Mouse (Mus musculus): ENCODE data around the gene Itih3. TPM values are rescaled to one million over a fixed set of nuclear protein-coding genes. Genes with fewer than 3 reads are reported as not detected.

The Itih3 gene
- 2.7 TPM for polyA plus RNA-seq (2015; fragmentation: Illumina TruSeq; extraction: RNeasy Lipid Tissue Mini Kit (QIAGEN cat#74804); ENCODE audit: insufficient read depth, low replicate concordance)

DNA sequence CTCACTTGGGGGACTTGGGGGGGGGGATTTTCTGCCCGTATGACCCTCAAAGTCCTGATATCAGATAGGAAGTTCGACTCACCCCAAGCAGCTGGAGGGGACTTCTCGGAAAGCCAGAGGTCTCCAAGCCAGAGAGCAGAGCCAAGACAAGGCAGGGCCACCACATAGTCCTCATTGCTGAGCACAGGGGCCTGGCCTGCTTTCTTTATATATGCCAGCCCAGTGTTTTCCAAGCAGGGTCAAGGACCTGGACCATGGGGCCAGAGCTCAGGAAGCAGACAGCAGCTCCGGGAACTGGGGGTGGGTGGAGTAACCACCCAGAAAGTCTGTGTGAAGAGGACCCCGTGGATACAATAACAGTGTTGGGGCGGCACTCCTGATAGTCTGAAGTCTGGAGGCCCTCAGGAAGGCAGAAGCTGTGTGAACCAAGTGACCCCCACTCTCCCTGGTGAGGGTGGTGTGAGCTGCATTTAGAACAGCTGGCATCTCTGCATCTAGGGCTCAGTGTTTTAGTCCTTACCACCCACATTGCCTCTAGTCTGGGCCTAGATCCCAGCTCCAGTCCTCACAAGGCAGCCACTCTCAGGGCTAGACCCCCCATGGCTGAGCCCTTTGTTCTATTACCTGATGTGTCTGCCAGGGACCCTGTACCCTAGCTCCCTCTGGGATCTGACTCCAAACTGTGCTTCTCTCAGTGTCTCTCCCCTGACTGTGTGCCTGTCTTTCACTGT lies at the start of gene Itih3:
TSS of gene Itih3 (minus strand) at position 386 of the 731 bp plus-strand sequence.

DNA sequence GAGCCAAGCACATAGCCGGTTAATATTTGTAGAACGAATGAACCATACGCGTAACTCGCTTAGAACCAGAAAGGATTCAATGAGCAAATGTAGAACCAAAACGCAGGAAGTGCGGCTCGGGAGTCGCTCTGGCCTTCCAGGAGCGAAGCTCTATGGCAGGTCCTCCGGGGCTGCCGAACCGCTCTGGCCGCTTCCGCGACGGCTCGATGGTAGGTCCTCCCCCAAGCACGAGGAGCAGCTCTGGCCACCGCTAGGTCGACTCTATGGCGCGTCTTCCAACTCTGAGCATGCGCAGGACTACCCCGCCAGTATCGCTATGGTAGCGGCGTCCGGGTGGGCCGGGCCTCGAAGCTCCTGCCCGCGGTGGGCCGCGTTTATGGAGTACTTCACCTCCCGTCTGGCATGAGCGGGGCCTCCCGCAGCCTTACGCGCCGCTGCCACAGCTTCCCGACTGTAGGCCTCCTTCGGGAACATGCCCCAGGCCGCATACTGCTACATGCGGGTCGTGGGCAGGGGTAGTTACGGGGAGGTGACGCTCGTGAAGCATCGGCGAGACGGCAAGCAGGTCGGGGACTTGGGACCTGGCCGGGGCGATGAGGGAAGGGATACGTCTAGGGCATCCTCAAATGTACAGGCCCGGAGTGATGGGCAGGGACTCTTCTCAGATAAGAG lies 27.7 kb upstream of the Itih3 start, which contains the start of gene Nek4:
TSS of gene Nek4 (plus strand) at position 224 of the 672 bp plus-strand sequence.

DNA sequence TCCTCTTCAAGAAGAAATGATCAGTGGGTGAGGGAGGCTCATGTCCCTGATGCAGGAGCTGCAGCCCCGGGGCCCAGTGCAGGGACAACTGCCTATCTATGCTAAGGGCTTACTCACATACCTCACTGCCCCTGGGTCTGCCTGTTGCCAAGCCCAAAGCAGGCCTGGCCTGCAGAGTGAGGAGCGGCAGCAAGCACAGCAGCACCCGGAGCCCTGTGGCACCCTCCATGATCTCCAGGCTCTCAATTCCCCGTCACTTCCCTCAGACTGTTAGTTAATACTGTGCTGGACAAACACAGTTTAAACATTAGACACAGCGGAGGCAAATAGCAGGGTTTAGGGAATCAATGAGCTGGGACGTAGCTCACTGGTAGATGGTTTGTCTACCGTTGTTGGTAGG lies 19.5 kb upstream of the Itih3 start, which contains the start of gene Itih1:
TSS of gene Itih1 (minus strand) at position 252 of the 400 bp plus-strand sequence.

DNA sequence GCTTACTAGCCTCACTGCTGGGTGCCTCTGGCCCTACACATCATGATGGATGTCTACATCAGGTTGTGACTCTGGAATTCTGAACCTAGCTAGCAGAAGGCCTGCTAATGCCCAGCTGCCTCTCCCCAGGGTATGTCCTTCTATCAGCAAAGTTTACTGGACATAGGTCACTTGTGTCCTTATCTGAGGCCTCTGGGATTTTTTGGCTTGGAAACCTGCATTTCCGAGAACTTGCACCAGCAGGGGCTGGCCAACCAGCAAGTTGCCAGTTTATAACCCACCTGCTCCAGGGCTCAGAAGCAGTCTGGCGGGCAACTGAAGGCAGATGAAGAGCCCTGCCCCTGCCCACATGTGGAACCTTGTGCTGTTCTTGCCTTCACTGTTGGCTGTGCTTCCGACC lies 37.4 kb downstream of the Itih3 start, which contains the start of gene Itih4:
TSS of gene Itih4 (plus strand) at position 273 of the 400 bp plus-strand sequence.

DNA sequence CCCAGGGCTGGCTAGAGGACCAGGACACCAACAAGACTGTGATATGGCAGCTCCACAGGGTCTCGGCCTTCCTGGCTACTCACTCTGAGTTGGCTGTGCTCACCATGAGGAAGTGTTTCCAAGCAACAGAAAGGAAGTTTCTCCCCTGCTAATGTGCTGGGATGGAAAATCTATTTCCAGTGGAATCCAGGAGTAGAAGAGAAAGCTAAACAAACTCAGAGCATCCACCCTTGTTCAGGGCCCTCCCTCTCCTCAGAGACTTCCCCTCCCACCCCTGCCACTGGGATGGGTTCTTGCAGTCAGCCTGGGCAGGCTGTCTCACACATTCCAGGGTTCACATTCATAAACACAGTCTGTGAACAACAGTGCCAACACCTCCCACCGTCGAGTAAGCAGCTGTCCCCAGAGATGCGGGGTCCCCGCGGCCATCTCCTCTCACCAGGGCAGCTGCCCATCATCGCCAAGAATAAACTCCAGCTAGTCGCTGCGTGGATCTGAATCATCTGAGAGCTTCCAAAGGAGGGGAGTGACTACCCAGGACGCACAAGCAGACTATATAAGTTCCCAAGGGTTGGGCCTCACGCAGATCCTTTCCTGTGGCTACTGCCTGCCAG lies 44.5 kb downstream of the Itih3 start, which contains the start of gene Mustn1:
TSS of gene Mustn1 (plus strand) at position 243 of the 614 bp plus-strand sequence.

Other genes with a start within 250 kb of the Itih3 start
- 15.8 TPM for gene Sfmbt1, start 208.9 kb downstream of the Itih3 start, polyA plus RNA-seq (2015; fragmentation: Illumina TruSeq; extraction: RNeasy Lipid Tissue Mini Kit (QIAGEN cat#74804); ENCODE audit: insufficient read depth, low replicate concordance)
- 14.4 TPM for gene Tmem110, start 98.2 kb downstream of the Itih3 start, polyA plus RNA-seq (2015; fragmentation: Illumina TruSeq; extraction: RNeasy Lipid Tissue Mini Kit (QIAGEN cat#74804); ENCODE audit: insufficient read depth, low replicate concordance)
- gene Mustn1, start 44.6 kb downstream of the Itih3 start, polyA plus RNA-seq (2015; fragmentation: Illumina TruSeq; extraction: RNeasy Lipid Tissue Mini Kit (QIAGEN cat#74804); ENCODE audit: insufficient read depth, low replicate concordance), result 5.7 TPM
- 0.52 TPM for gene Itih4, start 37.3 kb downstream of the Itih3 start, polyA plus RNA-seq (2015; fragmentation: Illumina TruSeq; extraction: RNeasy Lipid Tissue Mini Kit (QIAGEN cat#74804); ENCODE audit: insufficient read depth, low replicate concordance)
- not detected for gene Itih1, start 19.5 kb upstream of the Itih3 start, polyA plus RNA-seq (2015; fragmentation: Illumina TruSeq; extraction: RNeasy Lipid Tissue Mini Kit (QIAGEN cat#74804); ENCODE audit: insufficient read depth, low replicate concordance)
- gene Nek4, start 27.6 kb upstream of the Itih3 start, polyA plus RNA-seq (2015; fragmentation: Illumina TruSeq; extraction: RNeasy Lipid Tissue Mini Kit (QIAGEN cat#74804); ENCODE audit: insufficient read depth, low replicate concordance), result 9.1 TPM
- 61.0 TPM for gene Glt8d1, start 77.6 kb upstream of the Itih3 start, polyA plus RNA-seq (2015; fragmentation: Illumina TruSeq; extraction: RNeasy Lipid Tissue Mini Kit (QIAGEN cat#74804); ENCODE audit: insufficient read depth, low replicate concordance)
- 271 TPM for gene Spcs1, start 77.9 kb upstream of the Itih3 start, polyA plus RNA-seq (2015; fragmentation: Illumina TruSeq; extraction: RNeasy Lipid Tissue Mini Kit (QIAGEN cat#74804); ENCODE audit: insufficient read depth, low replicate concordance)
- 58.5 TPM for gene Pbrm1, start 95.4 kb upstream of the Itih3 start, polyA plus RNA-seq (2015; fragmentation: Illumina TruSeq; extraction: RNeasy Lipid Tissue Mini Kit (QIAGEN cat#74804); ENCODE audit: insufficient read depth, low replicate concordance)
- 151 TPM for gene Gnl3, start 95.4 kb upstream of the Itih3 start, polyA plus RNA-seq (2015; fragmentation: Illumina TruSeq; extraction: RNeasy Lipid Tissue Mini Kit (QIAGEN cat#74804); ENCODE audit: insufficient read depth, low replicate concordance)
- 17.8 TPM for gene Smim4, start 205.2 kb upstream of the Itih3 start, polyA plus RNA-seq (2015; fragmentation: Illumina TruSeq; extraction: RNeasy Lipid Tissue Mini Kit (QIAGEN cat#74804); ENCODE audit: insufficient read depth, low replicate concordance)
- 3.0 TPM for gene Nt5dc2, start 207.3 kb upstream of the Itih3 start, polyA plus RNA-seq (2015; fragmentation: Illumina TruSeq; extraction: RNeasy Lipid Tissue Mini Kit (QIAGEN cat#74804); ENCODE audit: insufficient read depth, low replicate concordance)
- gene Stab1, start 244.9 kb upstream of the Itih3 start, polyA plus RNA-seq (2015; fragmentation: Illumina TruSeq; extraction: RNeasy Lipid Tissue Mini Kit (QIAGEN cat#74804); ENCODE audit: insufficient read depth, low replicate concordance), result 24.1 TPM